Mouse (Mus musculus) adrenal gland, adult 2 months (tissue): ENCODE results near the gene Nfia. TPM values are rescaled to one million over a fixed set of nuclear protein-coding genes. Genes with fewer than 3 reads are reported as not detected.

ENCODE experiments used
- DNase-seq: peaks from one replicate; pipeline ENCODE4 v3.0.0; 2021
- polyA plus RNA-seq: library from polyadenylated mRNA; depleted of rRNA; stranded (reverse); fragments of >200 nt; gene quantifications from 2 replicates; pipeline ENCODE4 v1.2.3, GENCODE M21; 2012
- total RNA-seq, 2 experiments: library from RNA; stranded (reverse); gene quantifications; 2 replicates each; pipeline ENCODE4 v1.2.3; 2021

The Nfia gene
- total and polyA plus RNA-seq, 3 experiments = 83.3 to 174 (median 132) TPM

DNA sequence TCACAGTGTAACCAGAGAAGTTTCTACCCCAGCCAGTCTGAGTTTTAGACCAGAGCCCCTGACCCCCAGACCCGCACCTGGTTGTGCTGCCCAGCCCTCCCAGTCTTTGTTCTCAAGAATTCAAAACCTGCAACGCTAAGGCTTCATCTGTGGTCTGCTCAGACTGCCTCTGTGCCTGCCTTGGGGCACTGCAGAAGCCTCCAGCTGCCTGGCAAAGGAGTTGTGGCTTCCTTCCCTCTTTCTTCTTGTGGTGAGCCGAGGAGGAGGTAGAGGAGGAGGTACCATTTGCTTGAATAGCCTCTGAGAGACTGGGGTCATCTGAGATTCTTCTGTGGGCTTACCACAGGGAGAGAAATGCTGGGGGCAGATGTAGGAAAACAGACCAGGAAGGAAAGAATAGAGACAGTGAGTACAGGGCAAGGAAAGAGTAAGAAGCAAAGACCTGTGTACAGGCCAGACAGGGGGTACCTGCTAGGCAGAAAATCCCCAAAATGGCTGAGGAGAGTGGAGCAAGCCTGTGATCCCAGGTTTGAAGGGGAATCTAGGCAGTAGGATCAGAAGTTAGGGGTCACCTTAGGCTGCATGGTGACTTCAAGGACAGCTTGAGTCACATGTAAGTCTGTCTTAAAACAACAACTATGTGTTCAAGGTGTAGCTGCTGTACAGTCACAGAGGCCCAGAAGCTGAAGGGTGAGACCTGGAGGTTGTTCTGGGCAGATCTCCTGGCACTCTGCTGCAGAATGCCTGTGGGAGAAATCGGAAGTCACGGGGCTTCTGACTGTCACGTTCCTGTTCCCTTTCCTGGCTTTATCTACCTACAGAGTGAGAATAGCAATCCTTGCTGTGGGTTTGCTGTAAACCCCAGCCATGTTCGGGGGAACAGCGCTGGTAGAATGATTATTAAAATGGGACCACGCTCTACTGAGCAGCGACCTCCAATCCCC, 328.9 kb downstream of the Nfia start:
- no peak for DNase-seq

DNA sequence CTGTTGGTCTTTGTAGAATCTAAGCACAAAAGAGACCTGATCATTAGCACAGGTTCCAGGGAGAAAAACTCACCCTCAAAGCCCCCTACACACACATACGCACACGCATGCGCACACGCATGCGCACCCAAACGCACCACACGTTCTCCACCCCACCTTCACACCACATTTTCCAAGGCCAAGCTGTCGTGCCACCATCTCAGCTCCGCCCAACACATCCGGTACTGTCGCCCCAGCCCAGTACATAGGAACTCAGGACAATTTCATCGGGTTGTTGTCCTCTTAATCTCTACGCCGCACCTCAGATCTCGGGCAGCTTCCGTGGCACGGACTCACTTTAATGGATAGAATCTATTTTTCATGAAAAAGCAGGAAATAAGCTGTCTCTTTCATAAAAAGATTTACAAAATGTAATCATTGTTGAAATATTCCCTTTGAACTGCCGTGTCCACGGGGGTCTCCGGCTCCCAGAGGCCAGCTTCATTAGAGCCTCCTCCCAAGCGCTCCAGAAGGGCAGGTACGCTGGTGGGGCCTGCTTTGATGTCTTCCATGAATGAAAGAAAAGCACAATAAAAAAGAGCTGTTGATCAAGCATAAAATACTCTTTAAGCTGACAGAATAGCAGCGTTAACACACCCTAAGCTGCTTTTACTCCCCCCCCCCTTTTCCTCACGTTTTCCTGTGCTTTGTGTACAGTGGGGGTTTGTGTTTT, 330.2 kb downstream of the Nfia start:
- DNase-seq = no peak

GRCm38 (mm10) chr4:98103337-98103666, 330.8 kb downstream of the Nfia start:
- DNase-seq = no peak

DNA sequence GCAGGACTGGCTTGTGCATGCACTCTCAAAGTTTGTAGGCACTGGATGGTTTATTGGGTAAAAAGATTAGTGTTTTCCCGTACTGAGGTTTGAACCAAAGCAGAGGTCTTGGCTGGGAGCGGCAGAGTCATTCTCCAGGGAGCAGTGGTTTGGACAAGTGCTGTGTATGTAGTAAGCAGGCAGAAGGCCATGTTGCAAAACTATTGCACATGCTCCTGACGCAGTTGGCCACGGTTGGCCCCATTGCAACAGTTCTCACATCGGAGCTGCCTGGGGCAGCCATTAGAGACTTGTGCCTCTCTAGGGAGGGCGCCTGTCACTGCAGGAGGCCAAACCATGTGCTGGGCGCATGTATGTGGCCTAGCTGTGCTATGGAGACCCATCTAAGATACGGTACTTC, 331.6 kb downstream of the Nfia start:
- peak; percentile 87 for DNase-seq

- DNase-seq = no peak
Measured at GRCm38 (mm10) chr4:98104911-98105702, 332.6 kb downstream of the Nfia start.

DNA sequence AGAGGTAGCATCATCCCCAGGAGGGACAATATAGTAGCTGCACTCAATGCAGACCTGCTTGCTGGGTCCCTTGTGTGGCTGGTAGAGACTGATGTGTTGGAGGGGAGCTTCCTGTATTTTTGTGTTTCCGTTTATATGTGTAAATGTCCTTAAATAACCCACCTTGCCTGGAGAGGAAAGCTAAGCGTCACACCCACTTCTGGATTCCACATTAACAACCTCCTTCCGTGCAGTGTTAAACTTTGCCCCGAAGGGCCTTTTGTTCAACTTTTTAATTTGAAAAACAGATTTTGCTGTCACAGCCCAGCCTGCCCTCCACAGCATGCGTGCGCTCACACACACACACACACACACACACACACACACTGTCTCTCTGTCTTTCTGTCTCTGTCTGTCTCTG, 333.4 kb downstream of the Nfia start:
- DNase-seq = no peak

- no peak for DNase-seq
Measured at GRCm38 (mm10) chr4:98106445-98107092, 334.0 kb downstream of the Nfia start.

GRCm38 (mm10) chr4:98107093-98107453, 334.5 kb downstream of the Nfia start:
- DNase-seq = no peak

- no peak for DNase-seq
Measured at GRCm38 (mm10) chr4:98107936-98108675, 335.6 kb downstream of the Nfia start.

DNA sequence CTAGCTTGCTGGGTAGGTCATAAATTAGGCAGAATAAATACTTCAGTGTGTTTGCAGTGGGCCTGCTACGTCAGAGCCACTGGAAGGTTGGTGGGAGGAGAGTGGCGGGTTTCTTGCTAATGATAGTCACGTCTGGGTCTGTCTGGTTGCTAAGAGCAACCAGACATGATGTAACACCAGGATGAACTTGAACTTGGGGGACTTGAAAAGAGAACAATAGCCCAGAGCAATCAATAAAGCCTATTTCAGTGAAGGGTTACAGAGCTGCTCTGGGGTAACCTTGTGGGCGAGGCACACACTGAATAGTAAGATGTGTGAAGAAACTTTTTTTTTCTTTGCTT, 336.1 kb downstream of the Nfia start:
- no peak for DNase-seq

GRCm38 (mm10) chr4:98109064-98109463, 336.5 kb downstream of the Nfia start:
- peak; percentile 87 for DNase-seq

DNA sequence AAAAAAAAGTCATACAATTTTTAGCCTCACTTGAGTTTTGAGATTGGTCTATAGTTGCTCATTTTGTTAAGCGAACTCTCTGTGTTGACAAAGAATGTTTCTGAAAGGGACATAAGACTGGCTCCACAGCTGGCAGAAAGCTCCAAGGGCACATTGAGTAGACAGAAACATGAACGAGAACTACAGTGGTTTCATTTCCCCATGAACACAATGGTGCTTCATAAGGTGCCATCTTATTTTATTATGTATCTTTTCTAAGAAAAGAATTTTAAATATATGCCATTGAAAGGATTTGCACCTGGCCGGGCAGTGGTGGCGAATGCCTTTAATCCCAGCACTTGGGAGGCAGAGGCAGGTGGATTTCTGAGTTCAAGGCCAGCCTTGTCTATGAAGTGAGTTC, 337.4 kb downstream of the Nfia start:
- no peak for DNase-seq

GRCm38 (mm10) chr4:98113289-98114024, 340.9 kb downstream of the Nfia start:
- DNase-seq = no peak

GRCm38 (mm10) chr4:98114966-98115365, 342.4 kb downstream of the Nfia start:
- no peak for DNase-seq

- DNase-seq = no peak
Measured at GRCm38 (mm10) chr4:98115401-98115800, 342.9 kb downstream of the Nfia start.

GRCm38 (mm10) chr4:98116046-98116445, 343.5 kb downstream of the Nfia start:
- DNase-seq = no peak

DNA sequence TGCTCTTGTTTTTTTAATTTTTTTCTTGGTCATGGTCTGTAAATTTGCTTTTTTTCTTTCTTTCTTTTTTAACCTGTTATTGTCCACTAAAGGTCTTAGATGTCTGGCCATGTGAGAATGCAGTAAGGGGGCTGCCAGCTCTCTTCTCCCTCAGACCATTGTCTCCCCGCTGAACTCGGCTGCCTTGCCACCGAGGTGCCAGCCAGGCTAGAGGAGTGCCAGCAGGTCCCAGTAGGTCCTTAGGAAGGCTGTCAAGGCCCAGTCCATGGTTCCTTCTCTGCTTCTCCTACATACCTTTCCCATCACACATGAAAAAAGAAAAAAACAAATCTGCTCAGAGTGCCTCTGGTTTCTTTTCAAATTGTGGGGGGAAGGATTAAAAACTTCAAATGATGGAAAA, 345.6 kb downstream of the Nfia start:
- DNase-seq = no peak

- DNase-seq = no peak
Measured at GRCm38 (mm10) chr4:98118761-98119675, 346.5 kb downstream of the Nfia start.

GRCm38 (mm10) chr4:98119949-98120531, 347.5 kb downstream of the Nfia start:
- DNase-seq = no peak
